ENCODE assay signal across 8 mouse cellular contexts in genomic region chr15:12117242-12118092, GRCm38 (mm10). TPM values are rescaled to one million over a fixed set of nuclear protein-coding genes. Genes with fewer than 3 reads are reported as not detected.
DNase-seq lines count a peak whose midpoint lies in the region; ATAC-seq lines count a peak whose summit lies in the region.

TSS of gene Zfr (plus strand) at chr15:12117831.

- peak within 1 kb of the TSS; percentile 90 for H3K4me2 ChIP-seq in hindbrain, embryonic 12.5 days (replicated peaks)

- peak within 1 kb of the TSS; percentile 96 for H3K27ac ChIP-seq in hindbrain, embryonic 12.5 days

- ATAC-seq in hindbrain, embryonic 12.5 days (ENCODE audit: low FRiP score): peak; percentile 95

- H3K4me1 ChIP-seq in hindbrain, embryonic 12.5 days: peaks cover 15% of the 10 kb centered on the region

- peak; percentile 95 for DNase-seq in Muller cell, postnatal 12 days (ENCODE audit: inconsistent ontology term)
- DNase-seq in cerebellum, adult 9-11 months: peak; percentile 96
- DNase-seq in frontal cortex, postnatal 10 days (ENCODE audit: low spot score in 2 of 2): peak; percentile 90
- peak; percentile 94 to 95 for DNase-seq in layer of hippocampus, postnatal 14 days (ENCODE audit: low spot score in 2 of 2)
- peak; percentile 93 for DNase-seq in lung, postnatal 14 days
- DNase-seq in retina, adult 2 months (ENCODE audit: low read depth, low spot score): peak; percentile 75
- peak; percentile 95 to 96 for DNase-seq in thymus, postnatal 36 days

- no peaks in the 10 kb centered on the region for H3K9me3 ChIP-seq in hindbrain, embryonic 12.5 days (replicated peaks)

- H3K27me3 ChIP-seq in hindbrain, embryonic 12.5 days: peaks cover 5% of the 10 kb centered on the region; the same call in 1 of the 2 replicates

- peak within 1 kb of the TSS; percentile 99 for H3K4me3 ChIP-seq in hindbrain, embryonic 12.5 days

- H3K9ac ChIP-seq in hindbrain, embryonic 12.5 days: peak within 1 kb of the TSS; percentile 99

- WGBS in hindbrain, embryonic 12.5 days: 1% methylated on average over 59 of the region's 59 CpGs

- no peaks in the 10 kb centered on the region for H3K36me3 ChIP-seq in hindbrain, embryonic 12.5 days

RNA-seq across cellular contexts. Expression of gene Zfr, which starts in this region (rescaled TPM):
- 127 and 132 TPM in 2 replicates for polyA plus RNA-seq in hindbrain, embryonic 12.5 days (2016; fragmentation: Nextera tagmentation; extraction: Ambion mirVana)
- 100 to 1,000 TPM; 332 to 347 TPM for total RNA-seq in layer of hippocampus, postnatal 14 days (2021)

Comparison
In these comparisons a context has a peak if more than half of its experiments do, and no peak if none do; other contexts are left out.
1. Peak in every context shown above with its lines: DNase-seq, ATAC-seq, H3K4me3 ChIP-seq and H3K27ac ChIP-seq.